Mouse (Mus musculus) forebrain, postnatal 0 days (tissue): Measurements from ENCODE around the gene Bmf. TPM values are rescaled to one million over a fixed set of nuclear protein-coding genes. Genes with fewer than 3 reads are reported as not detected.

ENCODE experiments used
- ATAC-seq: fragments of 200-750 bp; cut with Nextera tagmentation; 2 replicates; pipeline ENCODE4 v1.8.0; 2017; ENCODE audit warnings: mild to moderate bottlenecking, moderate library complexity
- DNase-seq: peaks from one replicate; pipeline ENCODE4 v3.0.0-alpha.2; 2015
- H3K27ac ChIP-seq: fragments of 300-500 bp; sonication (generic); 2 replicates; pipeline ENCODE4 v1.5.1; 2014; ENCODE audit warnings: low read depth, mild to moderate bottlenecking, antibody characterized with exemption, low read length, moderate library complexity, mixed read lengths
- H3K27me3 ChIP-seq: fragments of 300-500 bp; sonication (generic); 2 replicates; pipeline ENCODE4 v1.6.1; 2014; ENCODE audit warnings: mild to moderate bottlenecking, low read length, mixed read lengths; ENCODE audit not compliant: insufficient read depth
- H3K36me3 ChIP-seq: fragments of 300-500 bp; sonication (generic); 2 replicates; pipeline ENCODE4 v1.6.1; 2014; ENCODE audit warnings: mild to moderate bottlenecking, moderate library complexity; ENCODE audit not compliant: insufficient read depth
- H3K4me1 ChIP-seq: fragments of 300-500 bp; sonication (generic); 2 replicates; pipeline ENCODE4 v1.6.1; 2014; ENCODE audit warnings: antibody characterized with exemption; ENCODE audit not compliant: insufficient read depth
- H3K4me2 ChIP-seq: fragments of 300-500 bp; sonication (generic); 2 replicates; pipeline ENCODE4 v1.6.1; 2014; ENCODE audit warnings: low read depth, mild to moderate bottlenecking, moderate library complexity
- H3K4me3 ChIP-seq: fragments of 300-500 bp; sonication (generic); 2 replicates; pipeline ENCODE4 v1.5.1; 2014; ENCODE audit warnings: low read depth, low read length, mixed read lengths
- H3K9ac ChIP-seq: fragments of 300-500 bp; sonication (generic); 2 replicates; pipeline ENCODE4 v1.6.1; 2014; ENCODE audit warnings: mild to moderate bottlenecking
- H3K9me3 ChIP-seq: fragments of 300-500 bp; sonication (generic); 2 replicates; pipeline ENCODE4 v1.6.1; 2016; ENCODE audit warnings: low read length
- CTCF ChIP-seq: sonication (generic); IDR thresholded peaks from 2 replicates; pipeline ENCODE4 v1.5.1; 2016; ENCODE audit warnings: antibody characterized with exemption, control low read depth, low read depth
- WGBS: fragments of 180-500 bp; shearing (Covaris S2); extraction: QIAGEN DNeasy Blood & Tissue Kit; methylation state at CpG from one replicate; pipeline ENCODE4 v1.1.7; 2014; 5-methylcytosine and 5-hydroxymethylcytosine counted together
- polyA plus RNA-seq: library from polyadenylated mRNA; unstranded; fragments of >200 nt; fragmentation: Nextera tagmentation; extraction: Ambion mirVana; gene quantifications from 2 replicates; pipeline ENCODE4 v1.2.1, GENCODE M21; 2015
- total RNA-seq: library from RNA; depleted of rRNA; stranded (reverse); fragments of >200 nt; gene quantifications from 2 replicates; pipeline ENCODE4 v1.2.3, GENCODE M21; 2014

The Bmf gene
- total and polyA plus RNA-seq, 2 experiments from 2014 or later = 1.3 to 6.6 TPM

- no peak for TF ChIP-seq CTCF
- Histone ChIP-seq H3K27me3 (no peaks in the 10 kb centered on the region), H3K4me2 (no peak overlapping the region), H3K9ac (no peak overlapping the region), H3K4me1 (no peaks in the 10 kb centered on the region), H3K27ac (no peak overlapping the region), H3K36me3 (no peaks in the 10 kb centered on the region), H3K4me3 (no peak overlapping the region), H3K9me3 (no peaks in the 10 kb centered on the region)
- WGBS = 32% methylated on average over 29 of the region's 29 CpGs
- DNase-seq (peak; percentile 82), ATAC-seq (peak; percentile 95)
These were observed 38.8 kb downstream of the Bmf start for GRCm38 (mm10) chr2:118510447-118511310.

DNA sequence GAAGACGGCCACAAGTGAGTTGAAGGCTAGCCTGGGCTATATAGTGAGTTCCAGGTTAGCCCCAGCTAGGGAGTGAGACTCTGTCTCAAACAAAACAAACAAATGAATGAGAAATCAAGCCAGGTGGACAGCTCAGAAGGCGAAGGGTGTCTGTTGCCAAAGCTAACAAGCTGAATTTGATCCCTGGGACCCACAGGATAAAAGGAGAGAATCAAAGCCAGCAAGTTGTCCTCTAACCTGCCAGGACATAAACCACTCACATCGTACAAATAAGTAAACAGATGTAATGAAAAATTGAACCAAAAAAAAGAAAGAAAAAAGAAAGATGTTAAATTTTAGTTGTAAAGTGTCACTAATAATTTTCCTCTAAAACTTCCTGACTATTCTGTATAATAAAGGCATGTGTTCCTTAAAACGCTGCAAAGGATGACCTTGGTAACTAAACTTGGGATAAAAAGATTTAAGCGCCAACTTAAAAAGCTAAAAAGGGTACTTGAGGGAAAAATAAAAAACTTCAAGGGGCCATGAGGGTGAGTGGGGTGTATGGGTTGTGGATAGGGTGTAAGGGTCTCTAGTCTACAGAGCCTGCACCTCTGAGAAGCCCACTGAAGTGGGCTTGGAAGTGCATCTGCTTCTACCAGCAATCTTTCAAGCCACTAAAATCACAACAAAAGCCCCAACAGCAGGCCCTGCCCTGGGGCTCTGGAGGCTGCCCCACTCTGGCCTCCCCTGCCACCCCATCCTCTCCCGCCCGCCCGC, 39.6 kb downstream of the Bmf start:
- WGBS = 41% methylated on average over 8 of the region's 8 CpGs
- no peak overlapping the region for H3K4me2 ChIP-seq
- H3K27ac ChIP-seq = no peak overlapping the region

DNA sequence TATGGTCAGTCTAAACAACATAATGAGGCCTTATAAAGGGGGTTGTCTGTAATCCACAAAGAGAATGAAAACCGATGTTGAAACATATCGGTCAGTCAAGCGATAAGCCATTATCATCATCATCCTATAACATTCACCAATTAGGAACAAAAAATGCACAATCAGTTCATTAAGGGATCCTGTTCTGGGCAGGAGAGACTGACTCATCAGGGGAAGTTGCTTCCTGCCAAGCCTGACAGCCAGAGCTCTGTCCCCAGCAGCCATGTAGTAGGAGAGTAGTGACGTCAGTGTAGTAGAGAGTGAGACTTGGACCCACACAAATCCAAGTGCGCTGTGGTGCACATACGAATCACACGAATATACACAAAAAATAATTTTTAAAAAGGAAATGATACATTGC, 42.4 kb downstream of the Bmf start:
- no peak overlapping the region for H3K4me3 ChIP-seq
- DNase-seq (no peak), ATAC-seq (no peak)
- H3K27ac ChIP-seq = no peak overlapping the region
- H3K9ac ChIP-seq = no peak overlapping the region
- no peak for TF ChIP-seq CTCF
- no peaks in the 10 kb centered on the region for H3K4me1 ChIP-seq
- no peak overlapping the region for H3K4me2 ChIP-seq
- H3K27me3 ChIP-seq = no peaks in the 10 kb centered on the region
- H3K36me3 ChIP-seq = no peaks in the 10 kb centered on the region
- no peaks in the 10 kb centered on the region for H3K9me3 ChIP-seq
- 81% methylated on average over 7 of the region's 7 CpGs for WGBS

More for the DNA sequence above, 39.6 kb downstream of the Bmf start:
- H3K4me1 ChIP-seq = no peaks in the 10 kb centered on the region
- no peaks in the 10 kb centered on the region for H3K9me3 ChIP-seq
- H3K36me3 ChIP-seq = no peaks in the 10 kb centered on the region
- no peak for TF ChIP-seq CTCF
- H3K27me3 ChIP-seq = no peaks in the 10 kb centered on the region
- no peak overlapping the region for H3K4me3 ChIP-seq
- DNase-seq (no peak), ATAC-seq (no peak)
- H3K9ac ChIP-seq = no peak overlapping the region

DNA sequence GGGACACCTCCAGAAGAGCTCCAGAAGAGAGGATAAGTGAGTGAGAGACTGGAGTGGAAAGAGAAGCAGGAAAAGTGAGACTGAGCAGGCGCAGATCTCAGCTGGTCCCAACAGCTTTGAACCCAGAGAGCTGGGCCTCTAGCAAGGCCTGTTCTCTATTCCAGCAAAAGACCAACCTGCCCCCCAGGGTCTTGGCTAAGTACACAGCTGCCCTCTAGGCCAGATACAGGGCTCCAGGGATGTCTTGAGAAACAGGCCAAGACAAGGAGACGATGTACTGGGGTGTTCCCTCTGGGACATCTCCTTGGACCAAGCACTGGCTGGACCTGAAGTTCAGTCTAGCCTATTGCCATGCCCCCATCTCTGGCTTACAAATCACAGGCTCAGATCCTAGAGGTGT, 49.3 kb downstream of the Bmf start:
- Histone ChIP-seq H3K4me2 (no peak overlapping the region), H3K27ac (no peak overlapping the region), H3K4me3 (no peak overlapping the region), H3K36me3 (no peaks in the 10 kb centered on the region), H3K9ac (no peak overlapping the region), H3K9me3 (no peaks in the 10 kb centered on the region), H3K27me3 (no peaks in the 10 kb centered on the region), H3K4me1 (no peaks in the 10 kb centered on the region)
- TF ChIP-seq CTCF = no peak
- no peak for ATAC-seq
- WGBS = 87% methylated on average over 2 of the region's 2 CpGs
- no peak for DNase-seq

GRCm38 (mm10) chr2:118499135-118499961, 50.1 kb downstream of the Bmf start:
- Histone ChIP-seq H3K4me1 (no peaks in the 10 kb centered on the region), H3K4me3 (no peak overlapping the region), H3K36me3 (no peaks in the 10 kb centered on the region), H3K27me3 (no peaks in the 10 kb centered on the region), H3K27ac (no peak overlapping the region), H3K9ac (no peak overlapping the region), H3K4me2 (no peak overlapping the region), H3K9me3 (no peaks in the 10 kb centered on the region)
- ATAC-seq = no peak
- WGBS = 34% methylated on average over 20 of the region's 20 CpGs
- TF ChIP-seq CTCF = no peak
- no peak for DNase-seq

DNA sequence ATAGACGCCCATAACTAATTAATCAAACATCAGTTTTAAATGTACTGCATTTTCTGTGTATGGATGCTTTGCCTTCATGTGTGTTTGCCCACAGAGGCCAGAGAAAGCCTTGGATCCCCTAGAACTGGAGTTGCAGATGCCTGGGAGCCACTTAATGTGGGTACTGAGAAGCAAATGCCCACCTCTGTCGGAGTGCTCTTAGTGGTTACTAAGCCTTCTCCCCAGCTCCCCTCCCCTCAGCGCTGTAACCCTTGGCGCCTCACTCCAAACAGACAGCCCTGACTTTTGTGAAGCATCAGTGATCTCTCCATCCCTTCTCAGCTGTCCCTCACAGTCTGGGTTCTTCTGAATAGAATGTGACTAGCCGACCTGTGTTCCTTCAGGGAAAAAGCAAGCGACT, 51.0 kb downstream of the Bmf start:
- Histone ChIP-seq H3K27ac (no peak overlapping the region), H3K4me3 (no peak overlapping the region), H3K9ac (no peak overlapping the region), H3K9me3 (no peaks in the 10 kb centered on the region), H3K27me3 (no peaks in the 10 kb centered on the region), H3K4me2 (no peak overlapping the region), H3K4me1 (no peaks in the 10 kb centered on the region), H3K36me3 (no peaks in the 10 kb centered on the region)
- 82% methylated on average over 6 of the region's 6 CpGs for WGBS
- DNase-seq = no peak
- no peak for TF ChIP-seq CTCF
- ATAC-seq = no peak
